Mouse (Mus musculus): ENCODE results near the gene Npat.

Npat gene

DNA sequence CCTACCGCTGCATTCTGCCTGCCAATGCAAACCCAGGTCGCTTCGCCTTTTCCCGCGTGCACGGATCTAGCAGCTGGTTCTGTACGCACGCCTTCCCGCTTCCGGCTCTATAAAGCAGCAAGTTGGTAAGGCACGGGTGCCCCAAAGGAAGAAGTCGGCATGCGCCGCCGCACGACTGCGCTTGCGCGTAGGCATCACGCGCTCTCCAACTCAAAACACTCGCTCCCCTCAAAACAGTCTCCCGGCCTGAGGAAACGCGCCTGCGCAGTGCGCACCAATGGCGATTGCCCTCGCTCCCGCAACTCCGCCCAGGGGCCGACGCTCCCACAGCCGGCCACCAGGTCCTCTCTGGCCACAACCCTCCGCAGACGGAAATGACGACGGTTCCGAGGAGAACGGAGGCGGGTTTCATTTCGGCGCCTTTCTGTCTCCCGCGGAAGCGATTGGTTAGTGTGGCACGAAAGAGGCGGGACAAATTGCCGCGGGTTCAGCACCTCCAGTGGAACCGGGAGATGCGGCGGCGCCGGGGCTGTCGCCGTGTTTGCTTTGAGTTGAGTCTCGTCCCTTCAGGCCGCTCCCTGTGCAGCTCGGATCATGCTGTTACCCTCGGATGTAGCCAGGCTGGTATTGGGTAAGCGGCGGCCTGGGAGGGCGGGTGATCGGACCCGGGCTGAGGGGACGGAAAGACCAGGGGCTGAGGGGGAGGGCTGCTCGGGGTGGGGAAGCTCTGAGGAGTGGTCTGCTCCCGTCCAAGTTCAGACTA is at the start of gene Npat, which contains the start of gene Atm:
Gene Npat, plus strand, starts transcription at position 490 of the 763 bp plus-strand sequence.
Gene Atm, minus strand, starts transcription at position 183 of the 763 bp plus-strand sequence.
- DNase-seq (ENCODE audit: low read depth, low spot score): peak; percentile 100

DNA sequence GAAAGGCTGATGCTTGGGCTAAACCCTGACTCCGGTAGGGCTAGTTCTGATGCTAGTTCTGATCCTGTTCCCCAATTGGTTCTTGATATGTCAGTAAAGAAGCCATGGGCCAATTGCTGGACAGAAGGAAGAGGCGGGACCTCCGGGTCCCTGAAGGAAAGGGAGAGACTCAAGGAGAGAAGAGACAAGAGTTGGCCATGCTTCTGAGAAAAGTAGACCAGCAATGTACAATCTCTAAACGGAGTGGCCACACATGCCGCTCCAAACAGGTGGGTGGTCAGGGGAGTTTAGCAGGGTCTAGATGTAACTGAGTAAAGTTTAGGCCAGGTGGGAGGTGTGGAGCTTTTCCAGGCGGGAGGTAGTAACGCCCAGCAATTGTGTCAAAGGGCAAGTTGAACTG is 28.8 kb upstream of the Npat start:
- no peak for DNase-seq (ENCODE audit: low read depth, low spot score)

- no peak for DNase-seq (ENCODE audit: low read depth, low spot score)
These were observed 22.8 kb upstream of the Npat start for GRCm38 (mm10) chr9:53514091-53514490.

GRCm38 (mm10) chr9:53517373-53518009 is 19.4 kb upstream of the Npat start:
- DNase-seq (ENCODE audit: low read depth, low spot score): no peak

DNA sequence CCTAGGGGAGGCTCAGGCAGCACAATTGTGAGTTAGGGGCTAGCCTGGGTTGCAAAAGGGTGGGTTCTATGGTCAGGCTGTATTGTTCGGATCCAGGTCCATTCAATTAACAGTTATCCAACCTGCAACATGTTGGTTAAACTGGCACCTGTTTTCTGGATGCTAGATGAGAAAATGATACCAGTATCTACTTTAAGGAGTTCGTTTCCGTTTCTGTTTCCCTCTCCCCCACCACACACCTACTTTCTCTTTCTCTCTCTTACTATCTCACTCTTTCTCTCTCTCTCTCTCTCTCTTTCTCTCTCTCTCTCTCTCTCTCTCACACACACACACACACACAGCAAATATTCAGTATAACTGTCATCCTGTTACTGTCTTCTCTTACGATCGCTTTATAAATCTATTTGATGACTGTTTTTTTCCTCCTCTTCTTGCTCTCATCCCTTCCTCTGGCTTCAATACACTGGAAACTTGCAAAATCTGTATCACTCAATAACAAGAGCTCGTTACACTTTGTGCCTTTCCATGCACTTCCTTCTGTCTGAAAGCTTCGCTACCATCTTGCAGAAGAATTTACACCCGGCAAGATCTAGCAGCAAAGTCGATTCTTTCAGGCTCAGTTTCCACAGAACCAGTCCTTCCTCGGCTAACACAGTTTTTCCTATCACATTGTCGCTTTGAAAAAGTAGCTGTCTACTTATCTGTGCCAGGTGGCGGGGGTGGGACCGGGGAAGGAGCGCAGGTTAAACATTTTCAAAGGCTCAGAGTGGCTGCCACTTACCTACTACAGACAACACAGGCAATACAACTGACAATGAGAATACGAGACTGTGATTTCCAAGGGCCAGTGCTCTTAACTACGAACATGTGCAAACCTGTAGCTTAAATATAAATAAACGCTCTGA is 1.2 kb upstream of the Npat start:
- no peak for DNase-seq (ENCODE audit: low read depth, low spot score)

DNA sequence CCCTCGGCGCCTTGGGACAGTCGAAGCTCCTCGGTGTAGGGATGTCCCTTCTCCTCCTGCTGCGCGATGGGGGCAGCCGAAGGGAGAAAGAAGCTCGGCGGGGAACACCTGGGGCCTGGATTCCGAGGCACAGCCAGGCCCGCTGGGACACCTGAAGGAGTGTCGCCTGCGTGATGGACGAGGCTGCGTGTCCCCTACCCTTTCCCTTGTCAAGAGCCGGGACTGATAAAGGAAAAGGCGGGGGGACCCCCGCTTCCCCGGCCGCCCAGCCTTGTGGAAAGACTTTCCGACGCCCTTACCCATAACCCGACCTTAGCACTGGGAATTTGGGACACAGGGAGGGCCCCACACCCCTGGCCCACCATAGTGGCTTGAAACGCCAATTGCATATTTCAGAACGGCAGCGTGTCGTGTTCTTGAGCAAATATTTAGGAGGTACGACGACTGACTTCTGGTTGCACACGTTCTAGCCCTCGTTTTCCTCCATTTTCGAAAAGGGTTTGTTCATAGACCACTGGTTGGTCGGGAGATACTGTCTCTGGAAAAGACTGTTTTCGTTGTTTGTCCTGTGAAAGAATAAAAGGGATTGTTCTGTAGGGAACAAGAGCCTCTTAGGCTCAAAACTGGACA is 604 bp downstream of the Npat start:
- no peak for DNase-seq (ENCODE audit: low read depth, low spot score)

DNA sequence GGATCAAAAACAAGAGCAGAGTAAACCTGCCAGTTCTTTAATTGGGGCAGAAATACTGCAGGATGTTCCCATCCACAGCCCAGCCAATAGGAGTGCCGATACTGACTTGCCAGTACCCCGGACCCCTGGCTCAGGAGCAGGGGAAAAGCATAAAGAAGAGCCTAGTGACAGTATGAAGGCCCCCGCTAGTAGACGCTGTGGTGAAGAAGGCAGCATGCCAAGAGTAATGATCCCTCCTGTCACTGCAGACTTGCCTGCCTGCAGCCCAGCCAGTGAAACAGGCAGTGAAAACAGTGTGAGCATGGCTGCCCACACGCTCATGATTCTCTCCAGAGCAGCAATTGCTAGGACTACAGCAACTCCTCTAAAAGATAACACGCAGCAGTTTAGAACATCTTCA is 33.8 kb downstream of the Npat start:
- DNase-seq (ENCODE audit: low read depth, low spot score): peak; percentile 15

DNA sequence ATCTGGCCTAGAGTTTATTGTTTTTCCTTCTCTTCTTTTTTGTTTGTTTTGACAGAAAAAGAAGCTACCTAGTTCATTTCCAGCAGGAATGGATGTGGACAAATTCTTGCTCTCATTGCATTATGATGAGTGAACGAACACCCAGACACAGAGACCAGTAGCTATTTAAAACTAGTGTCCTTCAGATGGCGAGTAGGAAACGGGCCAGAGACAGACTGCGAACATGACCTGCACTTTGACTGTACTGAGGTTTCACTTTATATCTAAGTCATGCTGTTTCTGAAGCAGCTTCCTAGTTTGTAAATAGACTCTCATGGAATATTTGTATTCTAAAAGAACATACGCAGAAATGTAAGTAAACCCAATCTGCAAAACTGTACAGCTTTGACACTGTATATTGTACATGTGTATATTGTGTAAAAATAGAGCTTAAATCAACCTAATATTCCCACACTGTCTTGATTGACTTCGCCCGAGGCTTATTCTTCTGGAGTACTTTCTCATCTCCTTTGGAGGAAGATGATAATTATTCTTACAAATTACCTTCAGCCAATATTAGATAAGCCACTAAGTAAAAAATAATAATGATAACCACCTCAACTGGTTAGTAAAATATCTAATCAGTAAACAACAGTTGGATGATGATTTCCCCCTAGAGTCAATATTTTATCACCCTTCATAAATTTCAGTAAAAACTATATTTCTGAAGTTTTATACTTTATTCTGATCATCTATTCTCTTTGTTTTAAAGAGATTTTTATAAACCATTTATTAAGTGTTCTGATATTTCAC is 35.9 kb downstream of the Npat start:
- DNase-seq (ENCODE audit: low read depth, low spot score): no peak

DNA sequence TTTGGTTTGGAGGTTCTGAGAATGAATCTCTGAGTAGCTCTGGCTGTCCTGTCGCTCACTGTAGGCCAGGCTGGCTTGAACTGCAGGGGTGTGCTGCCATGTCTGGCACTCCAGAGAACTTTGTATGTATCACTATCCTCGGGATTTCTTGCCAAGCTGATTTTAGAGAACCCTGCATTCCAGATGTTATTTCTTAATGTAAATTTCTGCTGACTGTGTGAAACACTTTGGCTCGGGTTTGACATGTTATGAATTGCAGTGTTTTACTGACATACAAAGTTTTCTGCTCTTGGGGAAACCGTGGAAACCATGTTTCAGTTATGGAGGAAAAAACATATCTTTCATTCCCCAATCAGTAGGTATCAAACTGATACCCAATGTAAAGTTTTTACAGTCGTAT is 38.9 kb downstream of the Npat start:
- DNase-seq (ENCODE audit: low read depth, low spot score): no peak

GRCm38 (mm10) chr9:53581870-53582269 is 45.0 kb downstream of the Npat start:
- DNase-seq (ENCODE audit: low read depth, low spot score): no peak

- no peak for DNase-seq (ENCODE audit: low read depth, low spot score)
These were observed 57.9 kb downstream of the Npat start for GRCm38 (mm10) chr9:53594764-53595163.

- DNase-seq (ENCODE audit: low read depth, low spot score): no peak
These were observed 60.2 kb downstream of the Npat start for GRCm38 (mm10) chr9:53596971-53597600.

DNA sequence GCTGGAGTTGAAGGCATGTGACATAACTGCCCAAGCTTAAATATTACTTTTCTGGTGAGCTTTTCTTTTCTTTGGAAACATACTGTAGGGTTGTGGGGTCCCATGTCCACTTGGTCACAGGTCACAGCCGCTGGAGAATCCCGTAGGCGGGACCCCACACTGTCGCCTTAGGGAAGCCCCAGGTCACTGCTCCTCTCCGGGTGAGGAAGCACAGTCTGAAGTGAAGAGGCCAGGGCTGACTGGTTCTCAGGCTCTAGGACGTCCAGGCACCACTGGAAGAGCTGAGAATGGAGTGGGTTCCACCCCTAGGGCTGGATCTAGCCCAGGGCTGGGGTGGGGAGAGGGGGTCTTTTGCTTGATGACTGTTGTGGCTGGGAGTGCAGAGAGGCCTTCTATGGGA is 61.8 kb downstream of the Npat start:
- DNase-seq (ENCODE audit: low read depth, low spot score): no peak

DNA sequence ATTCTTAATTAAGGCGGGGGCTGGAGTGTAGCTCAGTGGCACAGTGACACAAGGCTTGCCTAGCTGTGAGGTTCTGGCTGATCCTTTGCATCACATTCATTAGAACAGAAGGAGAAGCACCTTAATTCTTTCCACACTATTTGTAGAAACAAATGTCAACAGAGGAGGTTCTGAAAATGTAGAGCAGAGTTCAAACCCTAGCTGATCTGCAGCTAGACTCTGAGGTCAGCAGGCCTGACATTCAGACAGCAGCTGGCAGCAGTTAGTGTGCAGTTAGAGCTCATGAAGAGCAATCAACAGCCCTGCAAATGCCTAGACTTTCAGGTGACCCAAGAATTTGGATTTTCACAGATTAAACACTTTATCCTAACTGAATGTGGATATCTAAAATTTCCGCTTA is 64.7 kb downstream of the Npat start:
- DNase-seq (ENCODE audit: low read depth, low spot score): no peak

- DNase-seq (ENCODE audit: low read depth, low spot score): no peak
These were observed 66.5 kb downstream of the Npat start for GRCm38 (mm10) chr9:53603384-53603783.

DNA sequence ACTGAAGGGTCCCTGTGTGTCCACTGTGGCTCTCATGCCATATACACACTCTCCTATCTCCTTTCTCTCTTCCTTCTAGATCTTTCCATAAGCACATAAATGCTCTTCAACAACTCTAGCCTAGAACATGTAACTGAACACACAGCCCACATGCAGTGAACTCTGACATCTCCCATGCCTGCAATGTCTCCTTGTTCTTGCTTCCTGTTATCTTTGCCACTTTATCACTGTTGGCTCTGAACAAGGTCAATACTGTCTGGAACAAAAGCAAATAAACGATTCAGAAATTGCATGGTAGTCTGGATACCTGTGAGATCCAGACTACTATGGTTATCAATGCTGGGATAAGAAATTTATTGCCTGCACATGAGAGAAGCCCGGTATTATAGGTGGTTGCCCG is 67.0 kb downstream of the Npat start:
- no peak for DNase-seq (ENCODE audit: low read depth, low spot score)

DNA sequence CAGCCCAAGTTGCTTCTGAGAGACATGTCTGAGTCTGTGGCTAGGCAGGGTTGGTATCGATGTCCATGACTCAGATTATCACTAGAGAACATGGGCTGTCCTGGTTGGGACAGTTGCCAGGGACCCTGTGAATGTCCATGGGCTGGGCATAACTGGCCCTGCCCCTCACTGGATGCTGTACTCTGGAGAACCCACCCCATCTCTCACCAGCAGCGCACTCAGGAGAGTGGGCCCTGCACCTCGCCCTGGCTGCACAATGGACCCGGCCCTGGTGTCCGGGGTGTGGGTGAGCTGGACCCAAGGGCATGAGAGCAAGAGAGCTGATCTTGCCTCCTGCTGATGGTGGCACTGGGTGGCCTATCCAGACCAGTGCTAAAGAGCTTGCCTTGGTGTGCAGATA is 68.1 kb downstream of the Npat start:
- DNase-seq (ENCODE audit: low read depth, low spot score): no peak

GRCm38 (mm10) chr9:53607192-53607591 is 70.3 kb downstream of the Npat start:
- DNase-seq (ENCODE audit: low read depth, low spot score): no peak

DNA sequence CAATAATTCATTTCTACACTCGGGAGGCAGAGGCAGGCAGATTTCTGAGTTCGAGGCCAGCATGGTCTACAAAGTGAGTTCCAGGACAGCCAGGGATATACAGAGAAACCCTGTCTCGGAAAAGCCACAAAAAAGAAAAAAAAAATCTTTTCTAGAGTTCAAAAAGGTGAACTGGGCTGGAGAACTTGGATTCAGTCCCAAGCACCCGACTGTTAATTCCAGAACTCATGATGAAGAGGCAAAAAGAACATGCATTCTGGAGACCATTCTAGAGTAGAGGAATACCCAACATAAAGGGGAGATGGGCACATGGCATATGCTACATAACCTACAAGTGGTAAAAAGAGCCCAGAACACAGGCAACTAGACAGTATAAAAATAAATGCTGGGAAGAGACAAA is 71.0 kb downstream of the Npat start:
- no peak for DNase-seq (ENCODE audit: low read depth, low spot score)

- no peak for DNase-seq (ENCODE audit: low read depth, low spot score)
These were observed 72.6 kb downstream of the Npat start for GRCm38 (mm10) chr9:53609306-53609967.

Data from telencephalon, adult 2 months (tissue).